Mouse (Mus musculus) small intestine, adult 2 months (tissue): ENCODE data around the gene Abhd4.

Source experiments
- CTCF ChIP-seq: fragments of 200-500 bp; IDR thresholded peaks from 2 replicates; pipeline ENCODE4 v1.5.1; 2012; ENCODE audit warnings: low read depth, mild to moderate bottlenecking, control low read depth, inconsistent platforms, low read length, moderate library complexity, mixed read lengths; ENCODE audit not compliant: insufficient replicate concordance, insufficient read length; ENCODE audit errors: extremely low read depth
- POLR2A ChIP-seq: fragments of 200-500 bp; IDR thresholded peaks from 2 replicates; pipeline ENCODE4 v1.6.1; 2012; ENCODE audit warnings: low read depth, mild to moderate bottlenecking, control low read depth, inconsistent platforms, low read length, moderate library complexity

GRCm38 (mm10) chr14:54244183-54244582 lies 9.8 kb upstream of the Abhd4 start:
- TF ChIP-seq CTCF, result no peak
- TF ChIP-seq POLR2A, result no peak
